Mouse (Mus musculus): ENCODE data around the gene Aplf. TPM values are rescaled to one million over a fixed set of nuclear protein-coding genes. Genes with fewer than 3 reads are reported as not detected.

Gene Aplf
- 10 to 100 TPM; 11.6 to 12.4 TPM for total RNA-seq (2021)

DNA sequence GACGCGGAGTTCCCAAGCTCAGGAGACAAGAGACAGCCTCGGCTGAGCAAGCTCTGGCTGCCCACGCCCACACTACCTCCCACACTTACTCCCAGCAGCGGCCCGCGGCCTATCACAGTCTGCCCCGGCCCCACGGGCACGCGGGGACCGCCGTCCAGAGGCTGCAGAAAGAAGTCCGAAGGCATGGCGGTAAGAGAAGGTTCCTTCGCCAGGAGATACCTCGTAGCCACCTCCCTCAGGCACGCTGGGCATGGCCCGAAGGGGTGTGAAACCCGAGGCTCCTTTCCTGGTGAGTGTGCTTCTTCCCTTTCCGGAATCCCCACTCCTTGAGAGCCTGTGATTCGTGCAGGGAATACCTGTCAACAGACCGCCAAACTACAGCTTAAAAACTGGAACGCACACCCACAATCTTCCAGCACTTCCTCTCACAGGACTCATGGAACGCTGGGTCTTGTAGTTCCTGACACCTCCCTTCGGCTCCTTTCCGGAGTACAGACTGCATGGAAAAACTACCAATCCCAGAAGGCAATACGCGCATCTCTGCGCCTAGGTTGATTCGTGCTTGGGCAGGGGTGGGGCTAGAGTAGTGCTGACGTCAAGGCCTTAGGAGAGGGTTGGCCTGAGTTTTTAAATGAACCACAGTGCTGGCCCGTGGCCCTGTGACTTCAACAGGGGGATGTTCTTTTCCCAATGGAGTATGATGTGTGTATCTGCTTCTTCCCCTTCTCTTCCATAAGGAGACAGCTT lies at the start of gene Aplf:
Gene Aplf, minus strand, starts transcription at position 423 of the 747 bp plus-strand sequence.
- peak; percentile 87 for DNase-seq
- intact Hi-C loops (cut with DNase I) = loop anchor here (10.0 kb wide), 1 partner anchor 277 kb away; no protein-coding TSS in a partner anchor

DNA sequence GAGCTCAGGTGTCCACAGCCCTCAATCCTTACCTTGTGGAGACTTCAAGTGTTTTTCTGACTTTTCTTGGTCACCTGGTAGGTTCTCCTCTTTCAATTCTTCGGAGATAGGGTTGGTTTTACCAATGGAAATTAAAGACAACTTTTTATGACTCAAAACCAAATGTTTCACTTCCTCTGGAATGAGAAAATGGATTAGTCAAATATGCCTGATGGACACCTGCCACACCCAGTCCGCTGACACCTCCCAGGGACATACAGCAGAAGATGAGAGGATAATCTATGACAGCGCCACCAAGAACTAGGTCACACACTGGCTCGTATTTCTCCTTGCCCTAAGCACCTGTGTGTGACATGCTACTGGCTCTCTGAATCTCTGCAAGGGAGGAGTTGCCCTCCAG lies 42.1 kb upstream of the Aplf start:
- intact Hi-C loops (cut with DNase I) = no loop called here
- no peak for DNase-seq

DNA sequence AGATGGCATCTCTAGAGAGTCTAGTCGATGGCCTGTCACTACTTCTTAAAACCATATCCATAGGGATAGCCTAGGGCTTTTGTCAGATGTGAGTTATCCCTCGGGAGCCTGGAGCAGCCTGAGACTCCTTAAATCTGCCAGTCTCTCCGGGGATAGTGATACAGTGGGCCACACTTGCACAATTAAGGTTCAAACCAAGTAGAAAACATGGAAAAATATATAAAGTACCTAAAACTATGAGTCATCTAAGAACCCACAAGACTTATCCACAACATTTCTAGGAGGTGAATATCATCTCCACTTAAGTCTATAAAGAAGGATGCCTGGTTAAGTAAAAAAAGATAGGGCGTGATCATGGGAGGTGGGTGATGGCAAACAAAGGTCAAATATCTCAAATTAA lies 40.3 kb upstream of the Aplf start:
- intact Hi-C loops (cut with DNase I) = no loop called here
- no peak for DNase-seq

DNA sequence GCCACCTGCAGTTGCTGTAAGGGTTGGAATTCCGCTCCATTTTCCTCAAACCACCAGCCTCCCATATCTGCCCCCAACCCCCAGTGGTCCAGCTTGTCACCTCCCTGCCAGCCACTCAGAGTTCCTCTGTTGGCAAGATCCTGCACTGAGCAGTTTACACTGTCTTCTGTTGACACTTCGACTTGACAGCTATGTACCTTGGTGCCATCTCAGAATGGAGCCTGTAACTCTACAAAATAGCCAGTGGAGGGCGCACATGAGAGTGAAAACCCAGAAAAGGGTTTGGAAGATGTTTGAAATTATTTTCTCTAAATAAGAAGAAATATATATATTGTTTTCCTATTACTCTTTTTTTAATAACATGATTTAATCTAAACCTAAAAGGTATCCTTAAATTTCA lies 34.3 kb upstream of the Aplf start:
- no peak for DNase-seq
- intact Hi-C loops (cut with DNase I) = no loop called here

DNA sequence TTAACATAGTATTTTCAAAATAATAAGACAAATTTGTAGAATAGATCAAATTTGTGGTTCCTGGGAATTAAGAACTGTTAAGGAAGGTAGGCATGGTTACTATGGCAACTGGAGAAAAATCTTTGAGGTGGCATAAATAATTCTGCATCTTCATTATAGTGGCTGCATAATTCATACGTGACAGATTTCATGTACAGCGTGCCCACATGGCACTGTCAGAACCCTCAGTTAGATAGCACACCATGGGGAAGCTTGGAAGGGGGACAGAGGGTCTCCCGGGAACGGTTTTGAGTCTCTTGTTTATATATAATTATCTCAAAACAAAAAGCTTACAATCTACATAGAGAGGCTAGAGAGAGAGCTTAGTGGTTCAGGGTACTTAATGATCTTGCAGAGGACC lies 24.6 kb upstream of the Aplf start:
- DNase-seq = no peak

DNA sequence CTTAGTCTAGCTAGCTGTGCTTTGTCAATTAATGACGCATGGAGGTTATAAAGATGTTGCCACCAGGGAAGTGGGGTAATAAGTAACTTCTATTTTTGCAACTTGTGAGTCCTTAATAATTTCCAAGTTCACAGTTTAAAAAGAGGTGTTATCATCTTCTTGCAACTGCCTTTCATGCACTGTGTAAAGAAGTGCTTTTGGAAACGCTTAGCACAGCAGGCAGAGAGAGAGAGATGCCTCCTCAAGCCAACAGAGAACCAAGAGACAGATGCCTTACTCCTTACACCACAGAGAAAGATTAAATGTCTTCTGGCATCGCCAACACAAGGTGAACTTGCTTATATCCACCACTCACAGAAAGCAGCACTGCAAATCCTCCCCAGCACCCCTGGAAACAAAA lies 24.0 kb upstream of the Aplf start:
- intact Hi-C loops (cut with DNase I) = no loop called here
- no peak for DNase-seq

More for the DNA sequence above, 24.6 kb upstream of the Aplf start:
- intact Hi-C loops (cut with DNase I) = no loop called here

DNA sequence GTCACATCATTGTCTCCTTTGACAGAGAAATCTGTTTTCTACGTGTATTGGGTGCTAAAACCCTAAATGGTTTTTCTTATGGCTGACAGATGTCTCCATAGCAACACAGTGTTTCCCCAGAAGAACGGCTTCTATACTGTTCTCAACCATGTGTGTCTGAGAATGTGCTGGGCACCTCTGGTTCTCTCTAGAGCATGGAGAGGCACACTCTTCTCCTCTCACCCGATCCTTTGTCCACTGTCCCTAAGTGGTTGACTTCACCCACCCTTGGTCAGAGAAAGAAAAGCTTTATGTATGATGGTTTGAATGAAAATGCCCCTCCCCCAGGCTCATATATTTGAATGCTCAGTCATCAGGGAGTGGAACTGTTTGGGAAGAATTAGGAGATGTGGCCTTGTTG lies 8.4 kb upstream of the Aplf start:
- intact Hi-C loops (cut with DNase I) = no loop called here
- DNase-seq = no peak

DNA sequence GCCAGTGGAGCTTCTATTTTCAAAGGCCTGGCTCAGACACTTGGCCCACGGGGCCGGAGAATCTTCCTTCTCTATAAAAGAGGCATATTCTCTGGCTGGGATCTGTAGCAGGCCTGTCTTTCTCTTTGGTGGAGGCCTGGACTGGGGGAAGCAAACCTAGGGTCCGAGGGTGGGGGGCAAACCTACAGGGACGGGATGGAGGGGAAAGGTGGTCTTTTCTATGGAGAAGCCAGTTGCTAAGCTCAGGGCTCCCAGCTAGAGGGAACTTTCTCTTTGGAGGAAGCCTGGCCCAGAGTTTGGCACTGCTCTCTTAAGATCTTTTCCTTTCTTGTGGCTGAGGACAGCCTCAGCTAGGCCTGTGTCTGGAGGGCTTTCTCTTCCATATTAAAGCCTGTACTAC lies 668 bp upstream of the Aplf start:
- intact Hi-C loops (cut with DNase I) = loop anchor here (10.0 kb wide), 1 partner anchor 278 kb away; no protein-coding TSS in a partner anchor
- DNase-seq = no peak

DNA sequence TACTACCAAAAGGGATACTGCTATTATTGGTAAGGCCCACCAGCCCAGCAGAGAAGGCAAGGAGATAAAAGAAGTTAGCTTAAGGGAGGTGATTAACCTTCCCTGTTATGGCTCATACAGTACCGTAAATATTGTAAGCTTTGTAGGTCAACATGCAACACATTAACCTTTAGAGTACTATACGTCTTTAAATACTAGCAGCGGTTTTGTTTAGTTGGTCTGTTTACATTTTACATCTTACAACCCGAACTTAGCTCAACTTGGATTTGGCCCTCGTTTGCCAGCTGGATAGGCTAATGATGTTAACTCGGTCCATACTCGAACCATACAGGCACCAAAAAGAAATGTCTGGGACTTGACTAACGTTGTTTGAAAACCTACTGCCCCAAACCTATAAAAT lies 640 bp downstream of the Aplf start:
- DNase-seq = no peak
- intact Hi-C loops (cut with DNase I) = loop anchor here (10.0 kb wide), 1 partner anchor 277 kb away; no protein-coding TSS in a partner anchor

DNA sequence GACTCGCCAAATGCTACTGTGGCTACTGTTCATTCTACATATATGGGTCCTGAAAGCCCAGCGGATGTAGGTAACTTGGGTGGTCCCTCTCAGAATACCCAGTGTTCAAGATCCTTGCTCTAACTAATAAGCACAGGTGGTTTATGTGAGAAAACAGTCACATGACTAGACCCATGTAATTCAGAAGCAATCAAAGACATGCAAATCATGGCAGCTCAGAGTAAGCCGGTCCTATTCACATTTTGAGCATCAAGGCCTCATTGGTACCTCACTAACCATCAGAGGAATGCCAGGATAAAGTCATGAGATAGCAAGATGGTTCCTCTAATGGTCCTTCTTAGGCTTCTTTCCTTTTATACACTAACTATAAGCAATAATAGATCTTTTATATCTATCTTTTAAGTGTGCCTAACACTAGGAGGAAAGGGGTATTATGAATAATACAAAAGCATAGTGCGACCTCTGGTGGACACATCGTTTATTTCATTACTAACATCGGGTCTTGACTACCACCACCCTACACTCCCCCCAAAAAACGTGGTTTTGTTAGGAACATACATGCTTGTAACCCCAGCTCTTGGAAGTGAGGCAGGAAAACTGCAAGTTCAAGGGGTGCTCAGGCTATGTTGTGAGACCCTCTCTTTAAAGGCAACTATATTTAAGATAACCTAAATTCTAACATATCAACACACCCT lies 2.0 kb downstream of the Aplf start:
- intact Hi-C loops (cut with DNase I) = loop anchor here (10.0 kb wide), 2 partner anchors 95 to 275 kb away; no protein-coding TSS in a partner anchor
- DNase-seq = peak; percentile 48

DNA sequence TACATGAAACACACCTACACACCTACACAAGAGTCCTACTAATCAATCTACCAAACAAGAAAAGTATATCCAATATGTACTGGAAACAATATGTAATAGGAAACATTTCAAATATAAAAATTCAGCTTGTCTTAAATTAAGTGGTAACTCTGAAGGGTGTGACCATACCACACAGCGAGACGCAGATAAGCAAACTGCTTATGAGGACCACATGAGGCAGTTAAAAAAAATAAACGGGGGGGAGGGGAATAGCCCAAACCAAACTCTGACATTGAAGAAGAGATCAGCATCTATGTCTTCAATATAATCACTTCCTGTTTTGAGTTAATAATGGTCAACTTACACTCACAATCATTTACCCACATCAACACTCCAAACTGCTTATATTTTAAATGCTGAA lies 3.3 kb downstream of the Aplf start:
- intact Hi-C loops (cut with DNase I) = loop anchor here (10.0 kb wide), 1 partner anchor 94 kb away; no protein-coding TSS in a partner anchor

DNA sequence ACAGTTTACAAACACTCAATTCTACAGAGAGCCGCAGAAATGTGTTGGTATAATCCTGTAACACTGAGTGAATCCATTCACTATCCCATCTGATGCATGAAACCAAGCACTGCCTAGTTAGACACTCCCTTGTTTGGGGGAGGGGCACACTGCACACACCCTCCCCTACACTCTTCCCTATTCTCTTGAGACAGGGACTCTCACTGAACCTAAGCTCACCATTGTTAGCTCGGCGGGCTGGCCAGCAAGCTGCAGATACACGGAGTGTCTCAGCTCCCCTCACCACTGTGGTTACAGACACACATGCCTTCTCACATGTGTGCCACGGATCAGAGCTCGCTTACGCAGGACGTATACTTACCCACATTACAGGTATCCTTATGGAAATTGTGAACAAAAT lies 4.2 kb downstream of the Aplf start:
- intact Hi-C loops (cut with DNase I) = loop anchor here (10.0 kb wide), 1 partner anchor 93 kb away; no protein-coding TSS in a partner anchor
- no peak for DNase-seq

More for the DNA sequence above, 3.3 kb downstream of the Aplf start:
- no peak for DNase-seq

DNA sequence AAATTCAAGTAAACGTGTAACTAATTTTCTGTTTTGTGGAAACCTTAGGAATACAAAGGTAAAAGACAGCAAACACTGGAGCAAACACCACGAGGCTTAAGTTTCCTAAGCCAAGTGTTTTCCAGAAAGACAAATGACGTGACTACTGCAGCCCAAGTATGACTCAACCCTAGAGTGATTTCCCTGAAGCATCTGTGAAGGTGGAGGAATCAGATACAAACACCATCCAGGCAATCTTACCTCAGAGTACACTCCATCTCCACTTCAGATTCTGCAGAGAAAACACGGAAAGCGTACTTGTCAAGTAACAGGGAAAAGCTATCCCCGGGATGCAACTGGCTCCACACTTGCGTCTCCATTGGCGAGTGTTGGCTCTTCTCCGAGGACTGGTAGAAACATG lies 8.5 kb downstream of the Aplf start:
- intact Hi-C loops (cut with DNase I) = loop anchor here (10.0 kb wide), 1 partner anchor 89 kb away; no protein-coding TSS in a partner anchor

DNA sequence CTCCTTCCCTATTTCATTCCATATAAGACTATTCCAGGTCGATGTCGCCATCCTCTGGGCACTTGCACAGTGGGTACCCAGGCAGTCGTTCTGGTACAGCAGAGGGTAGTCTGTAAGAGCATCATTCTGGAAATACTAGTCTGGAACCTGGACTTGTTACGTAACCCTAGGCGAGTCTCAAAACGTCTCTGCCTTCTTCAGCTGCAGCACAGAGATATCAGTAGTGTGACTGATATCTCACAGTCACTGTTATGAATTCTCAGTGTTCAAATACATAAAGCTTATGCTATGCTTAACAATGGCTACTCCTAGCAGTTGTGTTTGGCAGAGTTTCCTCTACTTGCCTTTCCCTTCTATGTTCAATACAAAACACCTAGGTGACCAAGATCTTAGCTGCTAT lies 9.8 kb downstream of the Aplf start:
- intact Hi-C loops (cut with DNase I) = loop anchor here (10.0 kb wide), 1 partner anchor 87 kb away; no protein-coding TSS in a partner anchor
- DNase-seq = no peak

More for the DNA sequence above, 8.5 kb downstream of the Aplf start:
- no peak for DNase-seq

DNA sequence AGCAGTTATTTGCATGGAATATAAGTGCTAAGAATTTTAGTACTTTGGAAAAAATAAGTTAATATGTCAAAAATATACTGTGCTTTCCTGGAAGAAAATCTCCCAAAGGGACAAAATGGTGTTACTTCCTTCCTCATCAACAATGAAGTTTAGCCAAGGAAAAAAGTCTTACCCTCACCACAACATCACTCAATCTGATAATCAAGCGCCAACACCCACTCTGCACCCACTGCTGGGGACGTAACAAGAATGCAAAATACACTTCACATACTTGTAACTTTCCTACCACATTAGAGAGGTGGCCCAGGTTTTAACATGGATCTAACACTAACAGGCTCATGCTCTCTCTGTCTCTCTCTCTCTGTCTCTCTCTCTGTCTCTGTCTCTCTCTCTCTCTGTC lies 10.3 kb downstream of the Aplf start:
- no peak for DNase-seq
- intact Hi-C loops (cut with DNase I) = loop anchor here (10.0 kb wide), 1 partner anchor 87 kb away; no protein-coding TSS in a partner anchor

DNA sequence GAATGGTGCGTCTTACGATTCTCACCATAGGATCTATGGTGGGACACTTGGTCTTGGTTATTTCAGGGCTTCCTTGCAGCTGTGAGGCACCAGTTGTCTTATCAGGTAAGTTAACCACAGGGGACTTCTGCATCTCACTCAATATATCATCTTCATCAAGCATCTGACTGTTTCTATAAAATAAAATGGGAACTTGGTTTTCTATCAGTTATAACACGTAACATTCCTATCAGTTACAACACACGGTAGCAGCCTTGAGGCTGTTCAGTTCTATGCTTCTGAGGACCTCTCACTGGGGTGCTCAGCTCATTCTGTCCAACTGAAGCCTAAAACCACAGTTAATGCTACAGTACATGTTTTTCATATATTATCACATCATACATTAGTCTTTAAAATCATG lies 13.2 kb downstream of the Aplf start:
- intact Hi-C loops (cut with DNase I) = no loop called here
- no peak for DNase-seq

DNA sequence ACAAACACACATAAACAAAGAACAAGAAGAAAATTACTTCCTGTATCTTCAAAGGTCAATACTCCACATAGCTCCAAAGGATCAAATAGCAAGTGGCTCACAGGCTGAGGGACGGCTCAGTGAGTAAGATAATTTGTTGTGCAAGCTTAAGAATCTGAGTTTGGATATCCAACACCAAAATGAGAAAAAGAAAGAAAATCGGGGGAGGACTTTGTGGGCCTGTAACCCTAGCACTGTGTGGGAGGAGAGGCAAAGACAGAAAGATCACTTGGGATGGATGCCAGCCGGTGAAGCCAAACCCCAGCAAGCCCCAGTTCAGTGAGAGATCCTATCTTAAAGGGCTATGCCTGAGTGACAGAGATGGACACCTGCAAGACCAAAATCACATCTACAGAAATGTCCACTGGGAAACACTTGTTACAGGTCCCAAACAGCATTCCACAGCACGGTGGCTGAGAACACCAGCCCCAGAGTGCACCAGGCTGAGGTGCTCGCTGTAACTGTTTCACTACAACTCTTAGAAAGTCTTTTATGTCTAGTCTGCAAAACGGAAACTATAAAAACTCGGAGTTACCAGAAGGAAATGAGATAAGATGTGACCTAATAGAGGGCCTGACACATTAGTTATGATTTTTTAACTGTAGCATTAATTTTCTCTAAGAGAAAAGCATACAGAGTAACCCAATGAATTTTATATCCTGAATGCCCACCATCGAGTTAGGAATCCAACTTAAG lies 17.9 kb downstream of the Aplf start:
- intact Hi-C loops (cut with DNase I) = no loop called here
- DNase-seq = no peak

DNA sequence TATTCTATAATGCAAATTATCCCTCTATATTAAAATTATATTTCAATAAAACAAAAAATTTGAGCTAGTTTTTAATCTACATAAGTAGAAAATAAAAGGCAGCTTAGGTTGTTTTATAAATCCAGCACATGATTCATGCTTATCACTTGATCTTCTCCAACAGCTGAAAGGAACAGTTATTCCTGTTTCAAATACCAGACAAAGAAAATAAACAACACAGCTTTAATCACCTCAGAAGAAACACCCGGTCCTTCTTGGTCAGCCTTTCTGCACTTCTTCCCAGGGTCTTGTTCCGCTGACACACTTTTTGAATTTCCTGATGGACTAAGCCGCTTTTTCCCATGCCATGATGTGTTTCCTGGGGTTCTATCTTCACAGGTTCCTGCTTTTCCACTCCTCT lies 18.5 kb downstream of the Aplf start:
- intact Hi-C loops (cut with DNase I) = no loop called here

DNA sequence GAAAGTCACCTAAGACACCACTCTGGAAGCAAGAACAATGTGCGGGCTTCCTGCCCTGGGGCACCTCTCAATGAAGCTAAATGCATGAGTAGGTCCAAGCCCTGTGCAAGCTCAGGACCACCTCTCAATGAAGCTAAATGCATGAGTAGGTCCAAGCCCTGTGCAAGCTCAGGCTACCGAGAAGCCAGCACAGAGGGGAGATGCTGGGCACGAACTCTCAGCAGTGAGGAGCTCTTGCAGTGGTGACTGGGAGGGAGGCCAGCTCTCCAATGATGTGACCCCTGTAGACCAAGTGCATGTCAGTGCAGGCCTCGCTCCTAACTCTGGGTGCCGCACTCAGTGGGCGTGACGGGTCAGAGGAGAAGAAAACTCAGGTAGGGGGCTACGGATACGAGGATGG lies 19.3 kb downstream of the Aplf start:
- intact Hi-C loops (cut with DNase I) = no loop called here

More for the DNA sequence above, 18.5 kb downstream of the Aplf start:
- no peak for DNase-seq

DNA sequence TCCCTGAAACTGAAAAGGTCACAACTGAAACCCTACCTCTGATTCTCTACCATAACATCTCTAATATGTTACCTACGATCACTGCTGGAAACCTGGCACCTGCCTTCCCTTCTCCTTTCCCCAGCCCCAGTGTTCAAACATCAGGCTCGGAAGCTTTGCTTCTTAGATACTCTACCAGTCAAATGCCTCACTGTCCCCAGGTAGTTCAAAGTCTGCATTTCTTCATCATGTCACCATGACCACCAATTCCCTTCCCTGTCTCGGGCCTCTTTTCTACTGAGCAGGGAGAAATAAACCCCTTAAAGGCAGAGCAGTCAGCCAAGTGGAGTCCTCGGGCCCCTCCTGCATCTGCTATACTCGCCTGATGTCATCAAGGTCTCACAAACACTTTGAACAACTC lies 20.2 kb downstream of the Aplf start:
- intact Hi-C loops (cut with DNase I) = no loop called here
- no peak for DNase-seq

More for the DNA sequence above, 19.3 kb downstream of the Aplf start:
- DNase-seq = no peak

DNA sequence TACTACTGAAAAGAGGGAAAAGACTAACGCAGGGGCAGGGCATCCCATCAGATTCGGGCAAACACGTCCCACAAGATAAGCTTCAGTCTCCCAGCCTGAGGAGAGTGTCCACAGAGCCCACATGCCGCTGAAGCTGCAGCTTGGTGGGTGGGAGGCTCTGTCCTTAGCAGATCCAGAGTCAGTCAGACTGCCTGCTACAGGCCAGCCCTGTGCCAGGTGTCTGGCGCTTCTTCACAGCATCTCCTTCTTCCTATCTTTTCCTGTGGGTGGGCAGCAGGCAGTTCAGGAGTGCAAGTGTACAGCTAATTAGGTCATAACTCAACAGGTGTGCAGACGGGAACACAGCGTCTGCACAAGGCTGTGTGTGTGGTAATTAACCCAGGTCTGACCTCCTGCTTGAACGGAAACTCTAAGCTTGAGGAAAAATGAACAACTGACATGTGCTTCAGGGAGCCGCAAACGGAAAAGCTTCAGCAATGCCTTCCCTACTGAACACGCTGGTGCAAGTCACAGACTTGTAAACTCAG lies 33.8 kb downstream of the Aplf start:
- intact Hi-C loops (cut with DNase I) = no loop called here
- no peak for DNase-seq
